Mouse (Mus musculus) T-helper 17 cell (primary cell): ENCODE data around the gene Gpr180.
"Not testable (repeated sequence)": the region's sequence is repeated elsewhere in the genome, so short reads cannot be mapped to it uniquely, and the experiment has no call there.

Source experiments
- in situ Hi-C, 2 experiments: fragments of 300-600 bp; cut with MboI, MseI; formaldehyde crosslinking; loops; 1 replicate in 1 of 2; 2 replicates in 1 of 2; pipeline ENCODE4 v1.15.1; 2025; ENCODE audit warnings: high pct_unique_total_duplicates in 2 of 2

The Gpr180 gene

GRCm38 (mm10) chr14:118151651-118152293 lies 14.8 kb downstream of the Gpr180 start:
- in situ Hi-C loops, result loop anchor here in 1 of 2 experiments (5.0 kb wide), 1 partner anchor 144 kb away; no protein-coding TSS in a partner anchor

GRCm38 (mm10) chr14:118152294-118152651 lies 15.3 kb downstream of the Gpr180 start:
- in situ Hi-C loops, result loop anchor here in 1 of 2 experiments (5.0 kb wide), 1 partner anchor 145 kb away; no protein-coding TSS in a partner anchor

- in situ Hi-C loops, result not testable (repeated sequence)
Observed at GRCm38 (mm10) chr14:118156056-118156455, 19.1 kb downstream of the Gpr180 start.

DNA sequence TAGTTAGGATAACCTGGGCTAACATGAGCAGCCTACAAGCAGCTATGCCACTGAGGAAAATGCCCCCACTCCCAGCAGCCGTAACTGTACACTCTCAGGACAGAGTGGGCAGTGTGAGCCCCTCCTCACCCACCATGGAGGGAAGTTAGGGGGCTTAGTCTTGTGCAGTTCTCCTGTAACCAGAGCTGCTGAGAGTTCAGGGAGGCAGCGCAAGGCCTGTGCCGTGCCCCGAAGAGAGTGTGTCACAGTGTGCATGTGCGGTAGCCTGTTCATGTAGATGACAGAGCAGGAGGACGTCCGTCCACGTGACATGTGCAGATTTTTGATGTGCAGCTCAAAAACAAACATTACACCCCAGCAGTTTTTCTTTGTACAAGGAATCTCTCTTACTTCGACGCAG lies 19.8 kb downstream of the Gpr180 start:
- in situ Hi-C loops, result no loop called here

DNA sequence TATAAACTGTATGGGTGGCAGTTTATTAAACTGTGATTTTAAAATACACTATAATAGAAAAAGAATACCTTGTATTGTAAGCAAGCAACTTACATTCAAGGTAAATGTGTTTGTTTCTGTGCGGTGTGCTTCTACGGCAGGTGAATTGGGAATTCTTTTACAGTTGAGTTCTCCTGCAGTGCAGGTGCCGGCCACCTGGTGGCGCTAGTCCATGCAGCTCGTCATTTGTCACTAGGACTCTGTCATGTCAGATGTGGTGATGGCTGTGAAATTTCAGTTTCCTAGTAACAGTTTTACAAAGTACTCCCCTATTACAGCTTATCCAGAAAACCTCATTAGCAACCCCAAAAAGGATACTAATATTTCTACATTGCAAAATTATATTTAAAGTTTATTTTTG lies 20.2 kb downstream of the Gpr180 start:
- in situ Hi-C loops, result no loop called here

GRCm38 (mm10) chr14:118161751-118162150 lies 24.8 kb downstream of the Gpr180 start:
- in situ Hi-C loops, result no loop called here

GRCm38 (mm10) chr14:118162640-118163039 lies 25.7 kb downstream of the Gpr180 start:
- in situ Hi-C loops, result no loop called here

- in situ Hi-C loops, result no loop called here
Observed at GRCm38 (mm10) chr14:118168776-118169175, 31.8 kb downstream of the Gpr180 start.

DNA sequence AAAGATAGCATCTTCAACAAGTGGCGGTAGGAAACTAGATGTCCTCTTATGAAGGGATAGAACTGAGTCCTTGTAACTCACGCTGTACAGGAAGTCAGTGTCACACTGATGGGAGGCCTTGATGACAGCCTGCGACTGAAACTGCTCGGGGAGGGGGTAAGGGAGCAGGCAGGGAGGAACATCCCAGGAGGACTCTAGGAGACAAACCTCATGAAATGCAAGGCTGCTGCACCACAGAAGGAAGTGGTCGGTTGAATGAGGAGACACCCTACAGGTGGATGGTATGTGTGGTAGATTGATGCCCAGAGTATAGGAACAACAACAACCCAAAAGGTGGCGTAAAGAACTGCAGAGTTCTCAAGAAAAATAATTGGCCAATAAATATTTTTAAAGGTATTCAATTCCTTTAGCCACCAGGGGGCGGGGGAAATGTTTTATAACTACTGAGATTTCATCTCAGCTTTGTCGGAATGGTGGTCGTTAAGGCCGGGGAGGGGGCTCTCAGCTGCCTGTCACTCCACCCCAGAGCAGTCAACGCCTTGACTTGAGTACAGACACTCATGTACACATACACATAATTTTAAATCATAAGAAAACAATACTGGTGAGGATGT lies 36.7 kb downstream of the Gpr180 start:
- in situ Hi-C loops, result no loop called here

- in situ Hi-C loops, result no loop called here
Observed at GRCm38 (mm10) chr14:118175071-118175693, 38.2 kb downstream of the Gpr180 start.

- in situ Hi-C loops, result no loop called here
Observed at GRCm38 (mm10) chr14:118175694-118176085, 38.7 kb downstream of the Gpr180 start.

GRCm38 (mm10) chr14:118179251-118179650 lies 42.3 kb downstream of the Gpr180 start:
- in situ Hi-C loops, result no loop called here

DNA sequence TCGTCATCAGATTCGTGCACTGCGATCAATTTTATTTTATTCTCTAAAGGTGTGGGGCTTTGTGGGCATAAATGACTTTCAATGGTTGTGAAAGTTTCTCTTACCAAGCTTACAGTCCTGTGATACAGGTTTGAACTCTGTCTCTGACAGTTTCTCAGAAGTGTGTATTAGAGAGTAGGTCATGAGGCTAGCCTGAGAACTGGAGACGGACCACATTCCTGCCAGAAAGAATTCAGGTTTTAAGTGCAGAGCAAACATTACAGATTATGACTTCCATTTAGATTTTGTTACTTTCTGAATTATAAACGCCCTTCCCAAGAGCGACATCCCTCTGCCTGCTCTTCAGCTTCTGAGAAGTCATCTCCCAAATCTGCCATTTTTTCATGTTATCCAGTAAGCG lies 42.7 kb downstream of the Gpr180 start:
- in situ Hi-C loops, result no loop called here

DNA sequence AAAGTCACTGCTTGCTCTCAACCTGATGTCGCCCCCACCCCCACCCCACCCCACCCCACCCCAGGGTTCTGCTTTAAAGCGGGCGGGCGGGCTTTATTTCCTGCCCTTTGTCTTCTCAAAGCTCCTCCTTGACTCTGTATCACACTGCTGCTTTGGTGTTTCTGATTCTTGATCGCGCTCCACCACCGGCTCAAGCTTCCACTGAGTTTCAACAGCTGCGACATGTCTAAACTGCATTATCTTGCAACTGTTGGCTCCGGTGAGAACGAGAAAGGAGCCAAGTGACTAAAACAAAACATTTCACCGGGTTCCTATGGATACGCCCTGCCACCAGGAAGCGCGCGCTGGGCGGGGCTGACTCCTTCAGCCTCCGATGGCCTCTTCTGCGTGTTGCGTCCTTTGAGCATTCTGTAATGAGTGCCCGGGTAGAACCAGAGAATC lies 43.2 kb downstream of the Gpr180 start:
- in situ Hi-C loops, result no loop called here

GRCm38 (mm10) chr14:118180711-118181177 lies 43.8 kb downstream of the Gpr180 start:
- in situ Hi-C loops, result no loop called here

DNA sequence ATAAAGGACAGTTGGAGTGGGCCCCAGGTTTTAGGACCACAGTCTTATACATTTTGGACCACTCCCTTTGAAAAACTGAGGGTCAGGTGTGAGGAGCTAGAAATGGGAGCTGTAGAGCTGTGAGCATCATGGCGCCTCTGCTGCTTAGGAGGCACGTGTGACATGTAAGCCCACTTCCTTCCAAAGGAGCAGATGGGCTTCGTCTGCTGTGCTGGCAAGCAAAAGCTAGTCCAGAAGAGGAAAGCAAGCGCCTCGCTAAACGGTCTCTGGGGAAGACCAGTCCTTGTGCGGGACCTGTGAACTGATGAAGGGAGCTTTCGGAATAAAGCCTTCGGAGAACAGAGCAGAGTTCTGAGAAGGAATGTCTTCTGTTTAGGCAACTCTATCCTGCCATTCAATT lies 54.5 kb downstream of the Gpr180 start:
- in situ Hi-C loops, result no loop called here

- in situ Hi-C loops, result no loop called here
Observed at GRCm38 (mm10) chr14:118193001-118193628, 56.2 kb downstream of the Gpr180 start.

DNA sequence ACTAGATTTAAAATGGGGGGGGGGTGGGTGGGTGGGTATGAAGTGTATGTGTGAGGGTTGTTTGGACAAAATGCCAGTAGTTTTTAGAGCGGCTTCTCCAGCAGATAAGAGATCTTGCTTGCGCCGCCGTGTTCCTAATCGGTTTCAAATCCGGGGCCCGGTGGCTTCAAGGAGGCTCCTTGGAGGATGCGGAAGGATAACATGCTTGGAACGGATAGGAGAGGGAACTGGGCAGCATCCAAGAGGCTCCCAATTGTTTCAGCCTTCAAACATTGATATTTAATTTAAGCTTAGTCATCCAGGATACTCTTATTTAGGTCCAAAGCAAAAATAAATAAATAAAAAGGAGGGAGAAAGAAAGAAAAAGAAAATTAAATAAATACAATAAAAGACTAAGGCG lies 56.7 kb downstream of the Gpr180 start:
- in situ Hi-C loops, result no loop called here

GRCm38 (mm10) chr14:118194219-118194914 lies 57.4 kb downstream of the Gpr180 start:
- in situ Hi-C loops, result no loop called here

DNA sequence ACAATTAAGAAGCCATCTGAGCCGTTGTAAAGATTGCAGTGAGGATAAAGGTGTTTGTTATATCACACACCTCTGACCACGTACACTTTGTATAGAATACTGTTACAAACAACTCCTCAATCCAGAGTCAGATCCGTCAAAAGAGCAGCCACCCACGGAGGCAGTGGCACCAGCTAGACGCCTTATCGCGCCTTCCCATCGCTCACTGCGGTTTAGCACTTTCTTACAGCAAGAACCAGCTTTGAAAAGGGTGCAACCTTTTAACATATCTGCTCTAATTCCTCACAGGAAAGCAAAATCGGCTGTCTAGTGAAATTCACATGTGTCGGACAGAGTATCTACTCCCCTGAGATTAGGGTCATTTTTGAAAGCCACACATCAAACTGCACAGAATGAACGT lies 60.1 kb downstream of the Gpr180 start:
- in situ Hi-C loops, result no loop called here

GRCm38 (mm10) chr14:118200731-118201130 lies 63.8 kb downstream of the Gpr180 start:
- in situ Hi-C loops, result no loop called here

GRCm38 (mm10) chr14:118202006-118202405 lies 65.0 kb downstream of the Gpr180 start:
- in situ Hi-C loops, result no loop called here
